Mouse (Mus musculus) hindbrain, embryonic 16.5 days (tissue): ENCODE results near the gene Vmn2r92. TPM values are rescaled to one million over a fixed set of nuclear protein-coding genes. Genes with fewer than 3 reads are reported as not detected.
"Not testable (repeated sequence)": the region's sequence is repeated elsewhere in the genome, so short reads cannot be mapped to it uniquely, and the experiment has no call there.

Source experiments
- ATAC-seq: fragments of 200-750 bp; cut with Nextera tagmentation; 2 replicates; pipeline ENCODE4 v1.8.0; 2017; ENCODE audit warnings: moderate TSS enrichment, moderate library complexity
- H3K27ac ChIP-seq: fragments of 300-500 bp; sonication (generic); 2 replicates; pipeline ENCODE4 v1.5.1; 2014; ENCODE audit warnings: low read depth, mild to moderate bottlenecking, control low read depth, low read length, moderate library complexity
- H3K27me3 ChIP-seq: fragments of 300-500 bp; sonication (generic); replicated peaks from 2 replicates; pipeline ENCODE4 v1.6.1; 2014; ENCODE audit warnings: low read length; ENCODE audit not compliant: control insufficient read depth, insufficient read depth
- H3K36me3 ChIP-seq: fragments of 300-500 bp; sonication (generic); 2 replicates; pipeline ENCODE4 v1.6.1; 2014; ENCODE audit warnings: mild to moderate bottlenecking, low read length, moderate library complexity, mixed read lengths; ENCODE audit not compliant: control insufficient read depth, insufficient read depth
- H3K4me1 ChIP-seq: fragments of 300-500 bp; sonication (generic); 2 replicates; pipeline ENCODE4 v1.6.1; 2014; ENCODE audit warnings: low read depth, low read length; ENCODE audit not compliant: control insufficient read depth, insufficient read depth
- H3K4me2 ChIP-seq: fragments of 300-500 bp; sonication (generic); 2 replicates; pipeline ENCODE4 v1.6.1; 2014; ENCODE audit warnings: mild to moderate bottlenecking, low read length, control low read depth, moderate library complexity
- H3K4me3 ChIP-seq: fragments of 300-500 bp; sonication (generic); 2 replicates; pipeline ENCODE4 v1.5.1; 2014; ENCODE audit warnings: mild to moderate bottlenecking, low read length, control low read depth, moderate library complexity
- H3K9ac ChIP-seq: fragments of 300-500 bp; sonication (generic); 2 replicates; pipeline ENCODE4 v1.6.1; 2014; ENCODE audit warnings: low read depth, mild to moderate bottlenecking, control low read depth, low read length, moderate library complexity
- H3K9me3 ChIP-seq: fragments of 300-500 bp; sonication (generic); 2 replicates; pipeline ENCODE4 v1.6.1; 2014; ENCODE audit warnings: mild to moderate bottlenecking, low read length, moderate library complexity; ENCODE audit not compliant: control insufficient read depth
- WGBS: fragments of 180-500 bp; shearing (Covaris S2); extraction: QIAGEN DNeasy Blood & Tissue Kit; methylation state at CpG from one replicate; pipeline ENCODE4 v1.1.7; 2014; 5-methylcytosine and 5-hydroxymethylcytosine counted together
- polyA plus RNA-seq: library from polyadenylated mRNA; unstranded; fragments of >200 nt; fragmentation: Nextera tagmentation; extraction: Ambion mirVana; gene quantifications from 2 replicates; pipeline ENCODE4 v1.2.1, GENCODE M21; 2015

Gene Vmn2r92
- not detected in 2 replicates for polyA plus RNA-seq

DNA sequence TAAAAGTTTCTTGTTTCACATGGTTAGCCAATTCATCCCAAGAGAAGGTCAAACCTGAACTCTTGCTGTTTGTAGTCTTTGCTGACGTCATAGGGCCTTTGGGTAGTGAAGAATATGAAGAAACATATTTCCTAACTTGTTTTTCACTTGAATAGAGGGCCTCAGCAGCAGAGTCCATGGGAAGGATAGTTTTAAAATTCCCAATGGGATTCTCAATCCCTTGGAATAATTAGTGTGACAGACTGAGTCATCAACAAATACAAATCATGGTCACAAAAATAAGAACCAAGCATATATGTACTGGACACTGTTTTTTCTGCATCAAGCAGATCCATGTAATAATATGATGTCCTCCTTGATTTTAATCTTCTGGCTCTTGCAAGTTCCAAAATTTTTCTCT lies at the start of gene Vmn2r92:
TSS of gene Vmn2r92 (plus strand) at position 301 of the 400 bp plus-strand sequence.
- not testable (repeated sequence) for H3K27me3 ChIP-seq, H3K4me2 ChIP-seq, H3K4me1 ChIP-seq, ATAC-seq, H3K4me3 ChIP-seq, H3K36me3 ChIP-seq, H3K27ac ChIP-seq, H3K9me3 ChIP-seq, H3K9ac ChIP-seq
- WGBS: 73% methylated on average over 1 of the region's 1 CpGs

DNA sequence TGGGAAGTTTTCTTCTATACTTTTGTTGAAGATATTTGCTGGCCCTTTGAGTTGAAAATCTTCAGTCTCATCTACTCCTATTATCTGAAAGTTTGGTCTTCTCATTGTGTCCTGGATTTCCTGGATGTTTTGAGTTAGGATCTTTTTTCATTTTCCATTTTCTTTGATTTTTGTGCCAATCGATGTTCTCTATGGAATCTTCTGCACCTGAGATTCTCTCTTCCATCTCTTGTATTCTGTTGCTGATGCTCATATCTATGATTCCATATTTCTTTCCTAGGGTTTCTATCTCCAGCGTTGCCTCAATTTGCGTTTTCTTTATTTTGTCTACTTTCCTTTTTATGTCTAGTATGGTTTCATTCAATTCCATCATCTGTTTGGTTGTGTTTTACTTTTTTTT lies 49.4 kb upstream of the Vmn2r92 start:
- not testable (repeated sequence) for H3K36me3 ChIP-seq, H3K9me3 ChIP-seq, H3K4me2 ChIP-seq, H3K27me3 ChIP-seq, ATAC-seq, H3K4me1 ChIP-seq, H3K9ac ChIP-seq, H3K27ac ChIP-seq, H3K4me3 ChIP-seq
- 87% methylated on average over 3 of the region's 3 CpGs for WGBS

DNA sequence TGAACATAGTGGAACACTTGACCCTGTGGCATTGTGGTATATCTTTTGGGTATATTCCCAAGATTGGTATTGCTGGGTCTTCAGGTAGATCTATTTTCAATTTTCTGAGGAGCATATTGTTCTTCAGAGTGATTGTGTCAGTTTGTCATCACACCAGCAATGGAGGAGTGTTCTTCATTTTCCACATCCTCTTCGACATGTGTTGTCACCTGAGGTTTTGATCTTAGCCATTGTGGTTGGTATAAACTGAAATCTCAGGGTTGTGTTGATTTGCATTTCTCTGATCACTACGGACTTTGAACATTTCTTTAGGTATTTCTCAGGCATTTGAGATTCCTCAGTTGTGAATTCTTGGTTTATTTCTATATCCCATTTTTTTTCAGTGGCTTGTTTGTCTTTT lies 9.5 kb downstream of the Vmn2r92 start:
- H3K4me2 ChIP-seq, H3K36me3 ChIP-seq, H3K9me3 ChIP-seq, H3K27me3 ChIP-seq, ATAC-seq, H3K27ac ChIP-seq, H3K9ac ChIP-seq, H3K4me3 ChIP-seq, H3K4me1 ChIP-seq: not testable (repeated sequence)
- WGBS: 86% methylated on average over 2 of the region's 2 CpGs

DNA sequence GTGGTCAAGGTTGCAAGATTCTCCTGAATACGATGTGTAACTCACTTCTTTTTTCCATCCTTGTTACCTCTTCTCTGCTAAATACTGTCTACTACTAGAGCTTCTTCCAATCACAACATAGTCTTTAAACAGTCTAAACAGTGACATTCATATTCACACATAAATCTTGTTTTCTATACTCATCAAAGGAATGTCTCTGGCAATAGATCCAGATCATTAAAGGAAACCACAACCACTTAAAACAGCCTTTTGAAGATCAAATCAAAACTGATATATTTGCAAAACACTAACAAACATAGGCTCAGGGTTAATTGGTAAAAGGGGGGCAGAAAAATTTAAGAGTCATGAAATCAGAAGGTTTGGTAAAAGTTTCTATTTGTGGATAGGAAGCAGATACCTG lies 38.0 kb downstream of the Vmn2r92 start:
- WGBS: 90% methylated on average over 1 of the region's 1 CpGs
- ATAC-seq: no peak
- no peak overlapping the region for H3K4me2 ChIP-seq

DNA sequence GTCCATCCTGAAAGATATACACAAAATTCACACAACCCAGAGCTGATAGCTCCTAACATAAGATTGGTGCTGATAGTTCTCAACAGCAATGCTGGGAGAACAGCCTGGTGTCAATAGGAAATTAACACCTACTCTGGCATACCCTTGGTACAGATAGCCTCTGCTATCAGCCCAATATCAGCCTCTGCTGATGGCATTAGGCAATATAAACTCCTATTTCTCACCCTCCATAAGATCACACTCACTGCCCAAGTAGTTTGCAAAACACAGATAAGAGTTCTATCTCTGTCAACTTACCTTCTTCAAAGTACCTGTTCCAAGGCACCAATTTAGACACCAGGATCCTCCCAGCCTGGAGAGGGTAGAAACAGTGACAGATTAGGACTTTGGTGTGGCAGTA lies 69.6 kb downstream of the Vmn2r92 start:
- H3K4me3 ChIP-seq: no peak overlapping the region
- H3K9me3 ChIP-seq: peaks cover 8% of the 10 kb centered on the region
- H3K4me1 ChIP-seq: no peaks in the 10 kb centered on the region
- no peaks in the 10 kb centered on the region for H3K36me3 ChIP-seq
- no peak overlapping the region for H3K9ac ChIP-seq
- H3K27me3 ChIP-seq: no peaks in the 10 kb centered on the region
- H3K27ac ChIP-seq: no peak overlapping the region
- no peak overlapping the region for H3K4me2 ChIP-seq
- ATAC-seq: no peak

More for the DNA sequence above, 38.0 kb downstream of the Vmn2r92 start:
- no peak overlapping the region for H3K27ac ChIP-seq
- no peak overlapping the region for H3K4me3 ChIP-seq
- no peaks in the 10 kb centered on the region for H3K9me3 ChIP-seq
- H3K4me1 ChIP-seq: no peaks in the 10 kb centered on the region
- H3K27me3 ChIP-seq: no peaks in the 10 kb centered on the region
- H3K36me3 ChIP-seq: no peaks in the 10 kb centered on the region
- H3K9ac ChIP-seq: no peak overlapping the region

DNA sequence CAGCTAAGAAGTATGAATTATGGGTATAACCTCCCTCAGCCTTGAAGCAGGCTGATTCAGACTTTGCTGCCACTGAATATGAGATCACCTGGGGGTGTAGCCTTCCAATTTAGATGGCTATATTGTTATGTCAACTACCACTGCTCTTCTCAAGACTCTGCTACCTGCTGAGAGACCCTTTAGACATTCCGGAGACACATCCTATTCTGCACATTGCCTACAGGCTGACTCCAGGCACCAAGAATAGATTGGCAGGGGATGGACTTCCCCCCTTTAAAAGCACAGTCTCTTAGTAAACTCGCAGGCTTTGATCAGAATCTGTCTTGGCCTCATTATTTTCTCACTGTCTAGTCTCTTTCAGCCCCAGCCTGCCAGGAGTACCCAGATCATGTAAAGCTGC lies 80.3 kb downstream of the Vmn2r92 start:
- Histone ChIP-seq H3K9me3 (peaks cover 7% of the 10 kb centered on the region; the same call in 1 of the 2 replicates), H3K4me1 (no peaks in the 10 kb centered on the region), H3K9ac (no peak overlapping the region), H3K27me3 (no peaks in the 10 kb centered on the region), H3K27ac (no peak overlapping the region), H3K36me3 (no peaks in the 10 kb centered on the region), H3K4me2 (no peak overlapping the region), H3K4me3 (no peak overlapping the region)
- ATAC-seq: no peak
- WGBS: 78% methylated on average over 2 of the region's 2 CpGs

DNA sequence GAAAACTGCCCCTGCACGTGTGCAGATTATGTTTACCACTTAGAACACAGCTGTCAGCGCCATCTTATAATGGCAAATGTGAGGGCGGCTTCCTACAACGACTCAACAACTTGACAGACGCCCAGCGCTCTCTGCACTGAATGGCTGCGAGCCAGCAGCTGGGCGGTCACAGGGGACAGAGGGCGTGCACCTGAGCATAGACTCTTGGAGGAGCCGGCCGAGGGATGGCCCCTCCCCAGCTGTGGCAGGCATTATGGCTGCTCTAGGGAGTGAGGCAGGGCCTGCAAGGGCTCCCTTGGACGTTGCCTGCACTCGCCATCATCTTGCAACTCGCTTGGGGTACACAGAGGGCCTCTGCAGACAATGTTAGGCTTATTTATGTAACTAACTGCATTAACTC lies 85.2 kb downstream of the Vmn2r92 start:
- no peaks in the 10 kb centered on the region for H3K36me3 ChIP-seq
- peaks cover 8% of the 10 kb centered on the region for H3K9me3 ChIP-seq
- no peak for ATAC-seq
- no peak overlapping the region for H3K27ac ChIP-seq
- H3K4me2 ChIP-seq: no peak overlapping the region
- WGBS: 87% methylated on average over 13 of the region's 14 CpGs
- H3K4me3 ChIP-seq: no peak overlapping the region
- no peak overlapping the region for H3K9ac ChIP-seq
- no peaks in the 10 kb centered on the region for H3K4me1 ChIP-seq
- no peaks in the 10 kb centered on the region for H3K27me3 ChIP-seq

Other genes with a start within 250 kb of the Vmn2r92 start
- gene Fpr-rs4, start 130.2 kb upstream of the Vmn2r92 start, polyA plus RNA-seq: not detected in 2 replicates
- 0.03 TPM in 1 of 2 replicates, not detected in the other for gene Vmn2r124, start 102.5 kb upstream of the Vmn2r92 start, polyA plus RNA-seq
- not detected in 2 replicates for gene Vmn2r91, start 66.9 kb upstream of the Vmn2r92 start, polyA plus RNA-seq
- not detected in 2 replicates for gene Vmn2r94, start 125.9 kb downstream of the Vmn2r92 start, polyA plus RNA-seq
- gene Vmn2r93, start 146.2 kb downstream of the Vmn2r92 start, polyA plus RNA-seq: not detected in 2 replicates